Mouse (Mus musculus) MEL (cell line): ENCODE results near the gene Pi16. TPM values are rescaled to one million over a fixed set of nuclear protein-coding genes. Genes with fewer than 3 reads are reported as not detected.
"Not testable (repeated sequence)": the region's sequence is repeated elsewhere in the genome, so short reads cannot be mapped to it uniquely, and the experiment has no call there.

ENCODE experiments used
- DNase-seq: peaks from one replicate; pipeline ENCODE4 v3.0.0; 2011; ENCODE audit warnings: low read depth, low spot score
- H3K27ac ChIP-seq: 2 replicates; pipeline ENCODE4 v1.5.1; 2012; ENCODE audit warnings: low read depth, mild to moderate bottlenecking, control low read depth, low read length, moderate library complexity; ENCODE audit not compliant: control insufficient read depth
- H3K27me3 ChIP-seq, 2 experiments: fragments of 150-350 bp in 1 of 2; sonication (generic) in 1 of 2; 2 replicates each; pipeline ENCODE4 v1.6.1; 2012; ENCODE audit warnings: low read length in 2 of 2, mild to moderate bottlenecking in 2 of 2, improper control_type of control experiment in 1 of 2, moderate library complexity in 1 of 2; ENCODE audit not compliant: insufficient read depth in 2 of 2, control insufficient read depth in 1 of 2
- H3K36me3 ChIP-seq, 2 experiments: 2 replicates each; pipeline ENCODE4 v1.6.1; 2012 to 2014; ENCODE audit warnings: low read length in 2 of 2, improper control_type of control experiment in 1 of 2, inconsistent platforms in 1 of 2, mild to moderate bottlenecking in 1 of 2; ENCODE audit not compliant: insufficient read depth in 2 of 2, control insufficient read depth in 1 of 2
- H3K4me1 ChIP-seq, 2 experiments: fragments of 150-350 bp in 1 of 2; sonication (generic) in 1 of 2; 2 replicates each; pipeline ENCODE4 v1.6.1; 2012; ENCODE audit warnings: low read length in 2 of 2, improper control_type of control experiment in 1 of 2, mild to moderate bottlenecking in 1 of 2; ENCODE audit not compliant: insufficient read depth in 2 of 2, control insufficient read depth in 1 of 2
- H3K4me3 ChIP-seq, 2 experiments: fragments of 150-350 bp in 1 of 2; sonication (generic) in 1 of 2; 2 replicates each; pipeline ENCODE4 v1.5.1; 2012; ENCODE audit warnings: low read depth in 2 of 2, low read length in 2 of 2, mild to moderate bottlenecking in 2 of 2, moderate library complexity in 2 of 2, control low read depth in 1 of 2, improper control_type of control experiment in 1 of 2; ENCODE audit not compliant: control insufficient read depth in 1 of 2, insufficient read depth in 1 of 2
- H3K79me2 ChIP-seq: 2 replicates; pipeline ENCODE4 v1.6.1; 2012; ENCODE audit warnings: mild to moderate bottlenecking, low read length, moderate library complexity; ENCODE audit not compliant: control insufficient read depth, poor library complexity, insufficient read depth
- H3K9ac ChIP-seq: 2 replicates; pipeline ENCODE4 v1.6.1; 2012; ENCODE audit warnings: low read depth, mild to moderate bottlenecking, control low read depth, low read length, moderate library complexity; ENCODE audit not compliant: control insufficient read depth, poor library complexity, severe bottlenecking
- H3K9me3 ChIP-seq: fragments of 150-350 bp; sonication (generic); replicated peaks from 2 replicates; pipeline ENCODE4 v1.6.1; 2012; ENCODE audit warnings: mild to moderate bottlenecking, low read length, improper control_type of control experiment, moderate library complexity; ENCODE audit not compliant: insufficient read depth
- BHLHE40 ChIP-seq: IDR thresholded peaks from 2 replicates; pipeline ENCODE4 v1.6.1; 2012; ENCODE audit warnings: low read depth, mild to moderate bottlenecking, inconsistent platforms, low read length, improper control_type of control experiment, borderline replicate concordance
- CHD2 ChIP-seq: IDR thresholded peaks from 2 replicates; pipeline ENCODE4 v1.6.1; 2011; ENCODE audit warnings: low read length, improper control_type of control experiment
- CTCF ChIP-seq, 3 experiments: IDR thresholded peaks in 2 of 3; conservative IDR thresholded peaks in 1 of 3; 2 replicates each; pipeline ENCODE4 v1.5.1; 2011 to 2012; ENCODE audit warnings: low read length in 3 of 3, low read depth in 2 of 3, mild to moderate bottlenecking in 2 of 3, improper control_type of control experiment in 1 of 3, inconsistent platforms in 1 of 3, mixed read lengths in 1 of 3, moderate library complexity in 1 of 3; ENCODE audit not compliant: control insufficient read depth in 1 of 3, insufficient read depth in 1 of 3, poor library complexity in 1 of 3, severe bottlenecking in 1 of 3
- ELF1 ChIP-seq: IDR thresholded peaks from 2 replicates; pipeline ENCODE4 v1.6.1; 2014; ENCODE audit warnings: low read depth, mild to moderate bottlenecking, inconsistent platforms, low read length, improper control_type of control experiment, moderate library complexity
- ETS1 ChIP-seq: IDR thresholded peaks from 2 replicates; pipeline ENCODE4 v1.6.1; 2012; ENCODE audit warnings: low read depth, mild to moderate bottlenecking, inconsistent platforms, low read length, improper control_type of control experiment, moderate library complexity
- GABPA ChIP-seq: IDR thresholded peaks from 2 replicates; pipeline ENCODE4 v1.6.1; 2012; ENCODE audit warnings: low read depth, mild to moderate bottlenecking, inconsistent platforms, low read length, improper control_type of control experiment, moderate library complexity
- JUND ChIP-seq: IDR thresholded peaks from 2 replicates; pipeline ENCODE4 v1.6.1; 2011; ENCODE audit warnings: low read depth, mild to moderate bottlenecking, improper control_type of control experiment, low read length
- MAX ChIP-seq: IDR thresholded peaks from 2 replicates; pipeline ENCODE4 v1.6.1; 2011; ENCODE audit warnings: low read length, improper control_type of control experiment
- MEF2A ChIP-seq: IDR thresholded peaks from 2 replicates; pipeline ENCODE4 v1.6.1; 2014; ENCODE audit warnings: low read depth, mild to moderate bottlenecking, inconsistent platforms, low read length, improper control_type of control experiment; ENCODE audit not compliant: poor library complexity, insufficient replicate concordance, severe bottlenecking; ENCODE audit errors: extremely low read depth
- MXI1 ChIP-seq: IDR thresholded peaks from 2 replicates; pipeline ENCODE4 v1.6.1; 2011; ENCODE audit warnings: mild to moderate bottlenecking, low read depth, low read length, improper control_type of control experiment
- MYB ChIP-seq: IDR thresholded peaks from 2 replicates; pipeline ENCODE4 v1.6.1; 2011; ENCODE audit warnings: mild to moderate bottlenecking, low read depth, low read length, improper control_type of control experiment
- MYC ChIP-seq: IDR thresholded peaks from 2 replicates; pipeline ENCODE4 v1.6.1; 2011; ENCODE audit warnings: low read depth, mild to moderate bottlenecking, low read length, improper control_type of control experiment, moderate library complexity
- NRF1 ChIP-seq: IDR thresholded peaks from 2 replicates; pipeline ENCODE4 v1.6.1; 2014; ENCODE audit warnings: low read depth, mild to moderate bottlenecking, inconsistent platforms, low read length, improper control_type of control experiment, moderate library complexity; ENCODE audit not compliant: poor library complexity, insufficient read depth, severe bottlenecking
- POLR2AphosphoS5 ChIP-seq: IDR thresholded peaks from 2 replicates; pipeline ENCODE4 v1.6.1; 2012; ENCODE audit warnings: low read depth, borderline replicate concordance, mild to moderate bottlenecking, inconsistent platforms, low read length, moderate library complexity, mixed read lengths
- RCOR1 ChIP-seq: IDR thresholded peaks from 2 replicates; pipeline ENCODE4 v1.6.1; 2012; ENCODE audit warnings: low read depth, mild to moderate bottlenecking, inconsistent platforms, low read length, improper control_type of control experiment
- TAL1 ChIP-seq: IDR thresholded peaks from 2 replicates; pipeline ENCODE4 v1.6.1; 2012; ENCODE audit warnings: mild to moderate bottlenecking, inconsistent platforms, low read length, moderate library complexity, mixed read lengths
- TBP ChIP-seq: IDR thresholded peaks from 2 replicates; pipeline ENCODE4 v1.8.0; 2011; ENCODE audit warnings: low read depth, low read length, improper control_type of control experiment
- UBTF ChIP-seq: IDR thresholded peaks from 2 replicates; pipeline ENCODE4 v1.6.1; 2012; ENCODE audit warnings: low read depth, mild to moderate bottlenecking, inconsistent platforms, low read length, improper control_type of control experiment, moderate library complexity, borderline replicate concordance; ENCODE audit not compliant: insufficient read depth
- USF1 ChIP-seq: IDR thresholded peaks from 2 replicates; pipeline ENCODE4 v1.6.1; 2014; ENCODE audit warnings: low read depth, mild to moderate bottlenecking, inconsistent platforms, low read length, improper control_type of control experiment, moderate library complexity
- ZKSCAN1 ChIP-seq: IDR thresholded peaks from 2 replicates; pipeline ENCODE4 v1.6.1; 2012; ENCODE audit warnings: low read depth, mild to moderate bottlenecking, inconsistent platforms, low read length, improper control_type of control experiment, moderate library complexity
- ZMIZ1 ChIP-seq: IDR thresholded peaks from 2 replicates; pipeline ENCODE4 v1.6.1; 2012; ENCODE audit warnings: low read depth, mild to moderate bottlenecking, inconsistent platforms, low read length, improper control_type of control experiment, moderate library complexity
- polyA plus RNA-seq, 2 experiments: library from polyadenylated mRNA; stranded (reverse) in 1 of 2; unstranded in 1 of 2; fragments of >175 nt in 1 of 2; fragments of >200 nt in 1 of 2; gene quantifications; 2 replicates each; pipeline versions ENCODE4 v1.2.1 to v1.2.4; 2012; ENCODE audit warnings: low replicate concordance in 2 of 2, low read depth in 1 of 2; ENCODE audit not compliant: insufficient read length in 2 of 2, insufficient read depth in 1 of 2, missing spikeins in 1 of 2
- total RNA-seq: library from RNA; depleted of rRNA; stranded (reverse); fragments of 300-350 nt; gene quantifications from 2 replicates; pipeline ENCODE4 v1.2.3, GENCODE M21; 2012

The Pi16 gene
- total and polyA plus RNA-seq, 3 experiments = 0.08 to 0.42 TPM; not detected in 1

DNA sequence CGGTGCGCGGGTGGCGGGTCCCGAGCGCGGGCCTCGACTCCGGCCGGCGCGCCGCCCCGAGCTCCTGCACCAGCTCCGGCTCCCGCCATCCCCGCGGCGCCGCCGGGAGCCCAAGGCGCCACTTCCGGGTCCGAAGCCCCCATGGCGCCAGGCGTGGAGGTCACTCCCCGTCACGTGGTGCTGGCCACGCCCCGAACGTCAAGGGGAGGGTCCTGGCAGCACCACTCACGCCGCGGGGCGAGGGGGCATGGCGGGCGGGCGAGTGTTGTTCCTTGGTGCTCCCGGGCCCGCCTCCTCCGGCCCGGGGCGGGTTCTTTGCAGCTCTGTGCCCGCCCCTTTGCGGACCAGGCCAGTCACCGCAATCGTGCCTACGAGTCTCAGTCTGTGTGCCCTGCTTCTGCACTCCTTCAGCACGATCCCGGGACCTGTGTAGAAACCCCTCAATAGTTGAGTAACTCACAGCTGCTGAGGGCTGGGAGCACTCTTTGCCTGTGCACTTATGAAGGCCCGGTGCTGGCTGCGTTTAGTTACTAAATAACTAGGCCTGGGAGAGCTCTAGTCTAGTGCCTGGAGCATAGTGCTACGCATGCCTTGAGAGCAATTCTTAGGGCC lies 30.3 kb downstream of the Pi16 start, which contains the start of gene Mtch1 (continued):
- peak; percentile 23; the same call in 1 of the 2 replicates for TF ChIP-seq TBP
- peak; percentile 98 for TF ChIP-seq USF1
- peak; percentile 86 for TF ChIP-seq MXI1
- peak; percentile 30; the same call in 1 of the 2 replicates for TF ChIP-seq NRF1
- TF ChIP-seq JUND = no peak
- no peak for TF ChIP-seq TAL1
- TF ChIP-seq ELF1 = peak; percentile 98

DNA sequence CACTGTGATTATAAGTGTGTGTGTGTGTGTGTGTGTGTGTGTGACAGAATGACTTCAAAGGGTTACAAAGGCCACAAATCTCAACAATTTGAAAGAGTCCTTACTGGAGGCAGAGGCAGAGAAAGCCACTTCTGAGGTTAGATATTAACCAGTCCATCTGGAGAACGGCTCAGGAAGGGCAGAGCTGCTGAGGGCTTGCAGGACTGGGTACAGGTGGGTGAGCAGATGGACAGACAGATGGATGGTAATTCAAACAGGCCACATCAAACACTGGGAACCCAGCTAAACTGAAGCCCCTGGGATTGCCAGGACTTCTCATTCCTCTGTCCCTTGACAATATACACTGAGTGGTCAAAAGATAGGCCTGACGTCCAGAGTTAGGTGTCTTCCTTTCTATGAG lies 31.5 kb downstream of the Pi16 start:
- Histone ChIP-seq H3K27ac (no peak overlapping the region), H3K36me3 (peaks cover 0 to 9% of the 10 kb centered on the region in 2 experiments; a peak in 2 of 4 replicates), H3K27me3 (no peaks in the 10 kb centered on the region), H3K9ac (no peak overlapping the region)
- TF ChIP-seq ZMIZ1 (no peak), CTCF (IDR thresholded peaks at IDR 0.05 in 2 of 3, conservative IDR thresholded peaks at IDR 0.05 in 1 of 3; ENCODE audit: control insufficient read depth in 1 of 3, insufficient read depth in 1 of 3, low read depth in 2 of 3, low read length in 3 of 3, poor library complexity in 1 of 3, severe bottlenecking in 1 of 3) (no peak)
- TF ChIP-seq, all 39 proteins: peak for 0
- peaks cover 19% of the 10 kb centered on the region for H3K79me2 ChIP-seq
- H3K4me3 ChIP-seq = no peak overlapping the region
- peaks cover 2 to 22% of the 10 kb centered on the region in 2 experiments; a peak in 3 of 4 replicates for H3K4me1 ChIP-seq
- H3K9me3 ChIP-seq = no peaks in the 10 kb centered on the region
- DNase-seq = no peak

- H3K9ac ChIP-seq, DNase-seq, H3K27ac ChIP-seq, H3K36me3 ChIP-seq, H3K27me3 ChIP-seq, H3K9me3 ChIP-seq, H3K4me3 ChIP-seq: not testable (repeated sequence)
- Histone ChIP-seq H3K4me1 (peaks cover 2 to 14% of the 10 kb centered on the region in 2 experiments; a peak in 3 of 4 replicates), H3K79me2 (peaks cover 16% of the 10 kb centered on the region)
These were observed 33.6 kb downstream of the Pi16 start for GRCm38 (mm10) chr17:29351056-29351455.

DNA sequence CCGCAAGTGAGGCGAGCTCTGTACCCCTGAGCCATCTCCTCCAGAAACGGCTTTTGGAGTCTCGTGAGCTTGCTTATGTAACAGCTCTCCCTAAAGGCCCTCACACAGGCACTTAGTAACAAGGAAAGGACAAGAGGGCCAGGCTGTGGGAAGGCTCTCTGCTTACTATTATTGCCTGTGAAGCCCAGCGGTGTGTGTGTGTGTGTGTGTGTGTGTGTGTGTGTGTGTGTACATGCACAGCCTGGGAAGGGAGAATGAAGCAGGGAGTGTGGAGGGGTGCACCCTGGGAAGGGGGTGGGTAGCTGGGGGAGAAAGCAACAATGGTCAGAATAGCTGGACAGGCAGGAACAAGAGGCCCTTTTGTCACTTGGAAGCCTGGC lies 38.0 kb downstream of the Pi16 start:
- TF ChIP-seq JUND (no peak), MYC (no peak), MAX (no peak), UBTF (no peak), ETS1 (no peak), RCOR1 (no peak), ZKSCAN1 (no peak), BHLHE40 (no peak), MYB (no peak), ZMIZ1 (no peak), POLR2AphosphoS5 (no peak), CHD2 (no peak), GABPA (no peak), MEF2A (no peak)
- TF ChIP-seq, all 39 proteins: peak for 0
- Histone ChIP-seq H3K79me2 (no peaks in the 10 kb centered on the region), H3K27ac (no peak overlapping the region), H3K9me3 (no peaks in the 10 kb centered on the region), H3K4me3 (no peak overlapping the region), H3K4me1 (no peaks in the 10 kb centered on the region), H3K36me3 (no peaks in the 10 kb centered on the region), H3K27me3 (peaks cover 2% of the 10 kb centered on the region in 2 experiments; a peak in 2 of 4 replicates), H3K9ac (no peak overlapping the region)
- DNase-seq = no peak
